Mouse (Mus musculus) erythroblast, adult 5-6 weeks (primary cell): ENCODE results near the gene 4932438H23Rik. TPM values are rescaled to one million over a fixed set of nuclear protein-coding genes. Genes with fewer than 3 reads are reported as not detected.
"Not testable (repeated sequence)": the region's sequence is repeated elsewhere in the genome, so short reads cannot be mapped to it uniquely, and the experiment has no call there.

ENCODE experiments used
- ATAC-seq: replicated peaks from 2 replicates; pipeline ENCODE4 v1.8.0; 2016; ENCODE audit warnings: moderate number of reproducible peaks, mild to moderate bottlenecking, moderate TSS enrichment, inconsistent platforms; ENCODE audit not compliant: poor library complexity, low FRiP score, severe bottlenecking
- total RNA-seq, 2 experiments: library from RNA; stranded (forward) in 1 of 2; stranded (reverse) in 1 of 2; fragments of 150-400 nt in 1 of 2; fragments of 200-764, 138-1000 nt in 1 of 2; gene quantifications; 2 replicates each; pipeline versions ENCODE4 v1.2.3 to v1.2.4; 2015 to 2017; ENCODE audit warnings: low replicate concordance in 2 of 2

4932438H23Rik gene
- total RNA-seq, 2 experiments from 2014 or later, result not detected

- ATAC-seq, result no peak
Measured at GRCm38 (mm10) chr16:91103386-91103785, 8.5 kb upstream of the 4932438H23Rik start.

- no peak for ATAC-seq
Measured at GRCm38 (mm10) chr16:91100484-91100883, 5.6 kb upstream of the 4932438H23Rik start.

GRCm38 (mm10) chr16:91099444-91100065 is 4.6 kb upstream of the 4932438H23Rik start:
- no peak for ATAC-seq

GRCm38 (mm10) chr16:91097858-91098257 is 2.9 kb upstream of the 4932438H23Rik start:
- ATAC-seq, result no peak

- ATAC-seq, result 0 out of 2 replicates have a peak, but pooled peaks have one; percentile 34
Measured at GRCm38 (mm10) chr16:91096984-91097506, 2.1 kb upstream of the 4932438H23Rik start.

- ATAC-seq, result no peak
Measured at GRCm38 (mm10) chr16:91096016-91096415, 1.1 kb upstream of the 4932438H23Rik start.

- peak; percentile 93 for ATAC-seq
Measured at GRCm38 (mm10) chr16:91086642-91087306, 8.1 kb downstream of the 4932438H23Rik start.

- no peak for ATAC-seq
Measured at GRCm38 (mm10) chr16:91085239-91085825, 9.6 kb downstream of the 4932438H23Rik start.

GRCm38 (mm10) chr16:91084307-91085238 is 10.3 kb downstream of the 4932438H23Rik start:
- ATAC-seq, result no peak

- ATAC-seq, result no peak
Measured at GRCm38 (mm10) chr16:91083002-91083646, 11.8 kb downstream of the 4932438H23Rik start.

GRCm38 (mm10) chr16:91081508-91081907 is 13.4 kb downstream of the 4932438H23Rik start:
- ATAC-seq, result peak; percentile 84

GRCm38 (mm10) chr16:91076180-91076579 is 18.7 kb downstream of the 4932438H23Rik start:
- no peak for ATAC-seq

GRCm38 (mm10) chr16:91075423-91075822 is 19.5 kb downstream of the 4932438H23Rik start:
- not testable (repeated sequence) for ATAC-seq

- peak; percentile 87 for ATAC-seq
Measured at GRCm38 (mm10) chr16:91073163-91073892, 21.6 kb downstream of the 4932438H23Rik start.

GRCm38 (mm10) chr16:91072256-91072655 is 22.7 kb downstream of the 4932438H23Rik start:
- ATAC-seq, result no peak

- no peak for ATAC-seq
Measured at GRCm38 (mm10) chr16:91068969-91069368, 26.0 kb downstream of the 4932438H23Rik start.

- no peak for ATAC-seq
Measured at GRCm38 (mm10) chr16:91067122-91067521, 27.8 kb downstream of the 4932438H23Rik start.

GRCm38 (mm10) chr16:91064583-91065365 is 30.1 kb downstream of the 4932438H23Rik start:
- ATAC-seq, result no peak
